Mouse (Mus musculus): ENCODE results near the gene Cyp27b1. TPM values are rescaled to one million over a fixed set of nuclear protein-coding genes. Genes with fewer than 3 reads are reported as not detected.

The Cyp27b1 gene
- polyA plus RNA-seq, 1 experiment from 2014 or later, result 0.22 TPM

GRCm38 (mm10) chr10:127036273-127036672 is 11.8 kb upstream of the Cyp27b1 start:
- Histone ChIP-seq H3K36me3 (no peaks in the 10 kb centered on the region), H3K4me1 (peaks cover 12% of the 10 kb centered on the region), H3K9me3 (replicated peaks) (no peaks in the 10 kb centered on the region), H3K4me3 (no peak overlapping the region), H3K27ac (replicated peaks) (no peak overlapping the region), H3K27me3 (ENCODE audit: low read depth, poor library complexity, severe bottlenecking) (peaks cover 19% of the 10 kb centered on the region)
- no peak for DNase-seq (ENCODE audit: low spot score)
- WGBS, result 89% methylated on average over 12 of the region's 12 CpGs

DNA sequence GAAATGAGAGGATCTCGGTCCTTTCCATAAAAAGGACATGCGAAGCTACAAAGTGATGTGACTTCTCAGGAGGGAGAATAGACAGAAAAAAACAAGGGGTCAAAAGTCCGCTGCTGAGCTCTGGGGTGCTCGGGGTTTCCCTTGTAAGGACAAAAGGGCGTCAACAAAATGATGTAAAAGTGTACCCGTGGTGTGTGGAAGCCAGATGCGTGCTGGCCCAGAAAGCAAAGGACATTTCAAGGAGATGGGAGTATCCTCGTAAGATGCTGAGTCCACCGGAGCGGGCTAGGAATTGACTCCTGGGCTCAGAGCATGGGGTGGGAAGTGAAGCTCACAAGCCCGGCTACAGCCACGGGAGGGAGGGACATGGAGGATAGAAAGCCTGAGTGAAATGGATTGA is 10.4 kb upstream of the Cyp27b1 start:
- Histone ChIP-seq H3K27me3 (ENCODE audit: low read depth, poor library complexity, severe bottlenecking) (peaks cover 19% of the 10 kb centered on the region), H3K27ac (replicated peaks) (no peak overlapping the region), H3K4me1 (peaks cover 22% of the 10 kb centered on the region), H3K4me3 (no peak overlapping the region), H3K36me3 (no peaks in the 10 kb centered on the region), H3K9me3 (replicated peaks) (no peaks in the 10 kb centered on the region)
- DNase-seq (ENCODE audit: low spot score), result no peak
- WGBS, result 79% methylated on average over 12 of the region's 12 CpGs

DNA sequence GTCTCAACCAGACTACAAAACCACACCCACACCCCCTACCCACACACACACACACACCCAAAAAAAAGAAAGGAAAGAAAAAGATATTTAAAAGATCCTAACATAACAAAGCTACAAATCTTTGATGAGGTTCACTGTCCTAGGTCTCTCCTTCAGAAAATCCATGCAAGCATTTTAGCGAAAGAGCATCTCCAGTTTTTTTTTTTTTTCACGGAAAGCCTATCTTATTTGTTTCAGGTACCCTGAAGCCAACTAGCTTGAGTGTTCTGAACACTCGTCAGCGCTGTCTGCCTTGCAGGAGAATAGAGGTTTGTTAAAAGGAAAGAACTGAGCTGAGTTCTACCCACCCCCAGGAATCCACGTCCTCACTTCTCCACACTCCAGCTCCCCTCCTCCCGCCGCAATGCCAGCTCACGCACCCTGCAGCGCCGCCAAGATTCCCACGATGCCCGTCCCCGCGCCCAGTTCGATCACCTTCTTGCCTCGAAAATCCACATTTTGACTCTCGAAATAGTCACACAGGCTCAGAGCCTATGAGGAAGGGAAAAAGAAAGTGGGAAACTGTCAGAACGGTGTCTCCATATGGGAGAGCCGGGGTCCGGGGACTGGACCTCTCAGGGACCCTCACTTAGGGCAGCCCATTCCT is 7.4 kb upstream of the Cyp27b1 start:
- Histone ChIP-seq H3K9me3 (replicated peaks) (no peaks in the 10 kb centered on the region), H3K4me3 (peak overlapping the region; percentile 77), H3K27me3 (ENCODE audit: low read depth, poor library complexity, severe bottlenecking) (peaks cover 19% of the 10 kb centered on the region), H3K27ac (replicated peaks) (peak overlapping the region; percentile 89), H3K36me3 (peaks cover 26% of the 10 kb centered on the region), H3K4me1 (peaks cover 32% of the 10 kb centered on the region)
- DNase-seq (ENCODE audit: low spot score), result peak; percentile 36
- 1% methylated on average over 20 of the region's 20 CpGs for WGBS

DNA sequence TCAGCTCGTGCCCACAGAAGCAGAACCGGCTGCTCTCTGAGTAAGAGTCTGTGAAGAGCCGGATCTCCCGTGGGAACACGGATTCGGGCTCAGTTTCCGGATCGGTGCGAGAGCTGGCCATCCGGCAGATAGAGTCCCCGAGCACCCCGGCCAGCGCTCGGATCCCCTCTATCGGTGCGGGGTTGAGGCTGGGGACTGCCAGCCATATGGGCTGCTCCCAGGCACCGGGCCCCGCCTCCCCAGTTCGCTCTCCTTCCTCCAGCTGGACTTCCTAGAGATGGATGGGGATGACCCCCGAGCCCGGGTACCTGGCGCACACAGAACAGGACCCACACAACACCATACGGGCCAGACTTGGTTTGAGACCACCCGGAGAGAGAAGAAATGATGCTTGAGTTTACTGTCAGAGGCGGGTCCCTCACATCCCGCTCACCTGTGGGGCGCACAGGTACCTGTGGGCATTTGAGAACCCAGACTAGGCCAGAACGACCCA is 6.7 kb upstream of the Cyp27b1 start, which contains the start of the genes Mettl1 and Eef1akmt3:
Gene Mettl1 (plus strand): TSS at position 141 of the 493 bp plus-strand sequence.
Gene Eef1akmt3 (minus strand): TSS at position 240 of the 493 bp plus-strand sequence.
- Histone ChIP-seq H3K27me3 (ENCODE audit: low read depth, poor library complexity, severe bottlenecking) (peaks cover 19% of the 10 kb centered on the region), H3K27ac (replicated peaks) (peak within 1 kb of the TSS; percentile 89), H3K4me1 (peaks cover 32% of the 10 kb centered on the region), H3K36me3 (peaks cover 29% of the 10 kb centered on the region), H3K9me3 (replicated peaks) (no peaks in the 10 kb centered on the region), H3K4me3 (peak within 1 kb of the TSS; percentile 77)
- DNase-seq (ENCODE audit: low spot score), result peak; percentile 63
- 0% methylated on average over 28 of the region's 28 CpGs for WGBS

- Histone ChIP-seq H3K9me3 (replicated peaks) (no peaks in the 10 kb centered on the region), H3K4me3 (peak overlapping the region; percentile 77), H3K27me3 (ENCODE audit: low read depth, poor library complexity, severe bottlenecking) (peaks cover 20% of the 10 kb centered on the region), H3K36me3 (peaks cover 29% of the 10 kb centered on the region), H3K4me1 (peaks cover 32% of the 10 kb centered on the region), H3K27ac (replicated peaks) (peak overlapping the region; percentile 89)
- DNase-seq (ENCODE audit: low spot score), result peak; percentile 93
- WGBS, result under 1% methylated on average over 44 of the region's 44 CpGs
These were observed 6.2 kb upstream of the Cyp27b1 start for GRCm38 (mm10) chr10:127041774-127042338.

GRCm38 (mm10) chr10:127042468-127043115 is 5.5 kb upstream of the Cyp27b1 start:
- Histone ChIP-seq H3K27me3 (ENCODE audit: low read depth, poor library complexity, severe bottlenecking) (peaks cover 28% of the 10 kb centered on the region), H3K36me3 (peaks cover 29% of the 10 kb centered on the region), H3K4me1 (peaks cover 32% of the 10 kb centered on the region), H3K9me3 (replicated peaks) (no peaks in the 10 kb centered on the region), H3K27ac (replicated peaks) (peak overlapping the region; percentile 89), H3K4me3 (peak overlapping the region; percentile 77)
- 22% methylated on average over 5 of the region's 5 CpGs for WGBS
- no peak for DNase-seq (ENCODE audit: low spot score)

DNA sequence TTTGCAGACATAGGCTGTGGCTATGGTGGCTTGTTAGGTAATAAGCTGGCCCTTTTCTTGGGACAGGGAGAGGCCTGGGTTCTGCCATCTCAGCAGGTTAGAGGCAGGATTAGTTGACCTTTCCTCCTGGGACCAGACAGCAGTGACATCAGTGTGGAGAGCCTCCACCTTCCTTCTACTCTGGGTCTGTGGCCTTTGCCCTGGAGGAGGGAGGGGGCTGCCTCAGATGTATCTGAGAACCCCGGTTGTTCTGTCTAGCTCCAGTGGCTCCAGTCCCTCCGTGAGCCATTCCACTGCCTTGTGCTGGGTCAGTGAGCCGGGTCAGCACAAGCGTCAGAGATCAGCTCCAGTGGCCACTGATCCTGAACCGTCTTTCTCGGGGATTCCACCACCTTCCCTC is 4.9 kb upstream of the Cyp27b1 start:
- DNase-seq (ENCODE audit: low spot score), result no peak
- peak overlapping the region; percentile 77; the same call in 1 of the 2 replicates for H3K4me3 ChIP-seq
- 60% methylated on average over 6 of the region's 6 CpGs for WGBS

GRCm38 (mm10) chr10:127048608-127049394 is 751 bp downstream of the Cyp27b1 start:
- Histone ChIP-seq H3K27me3 (ENCODE audit: low read depth, poor library complexity, severe bottlenecking) (peaks cover 60% of the 10 kb centered on the region), H3K27ac (replicated peaks) (no peak overlapping the region), H3K36me3 (peaks cover 26% of the 10 kb centered on the region), H3K4me1 (peaks cover 18% of the 10 kb centered on the region), H3K4me3 (peak overlapping the region; percentile 34), H3K9me3 (replicated peaks) (no peaks in the 10 kb centered on the region)
- 6% methylated on average over 35 of the region's 35 CpGs for WGBS
- DNase-seq (ENCODE audit: low spot score), result peak; percentile 30

More for the DNA sequence above, 4.9 kb upstream of the Cyp27b1 start:
- Histone ChIP-seq H3K9me3 (replicated peaks) (no peaks in the 10 kb centered on the region), H3K4me1 (peaks cover 30% of the 10 kb centered on the region), H3K27me3 (ENCODE audit: low read depth, poor library complexity, severe bottlenecking) (peaks cover 34% of the 10 kb centered on the region), H3K27ac (replicated peaks) (no peak overlapping the region), H3K36me3 (peaks cover 29% of the 10 kb centered on the region)

DNA sequence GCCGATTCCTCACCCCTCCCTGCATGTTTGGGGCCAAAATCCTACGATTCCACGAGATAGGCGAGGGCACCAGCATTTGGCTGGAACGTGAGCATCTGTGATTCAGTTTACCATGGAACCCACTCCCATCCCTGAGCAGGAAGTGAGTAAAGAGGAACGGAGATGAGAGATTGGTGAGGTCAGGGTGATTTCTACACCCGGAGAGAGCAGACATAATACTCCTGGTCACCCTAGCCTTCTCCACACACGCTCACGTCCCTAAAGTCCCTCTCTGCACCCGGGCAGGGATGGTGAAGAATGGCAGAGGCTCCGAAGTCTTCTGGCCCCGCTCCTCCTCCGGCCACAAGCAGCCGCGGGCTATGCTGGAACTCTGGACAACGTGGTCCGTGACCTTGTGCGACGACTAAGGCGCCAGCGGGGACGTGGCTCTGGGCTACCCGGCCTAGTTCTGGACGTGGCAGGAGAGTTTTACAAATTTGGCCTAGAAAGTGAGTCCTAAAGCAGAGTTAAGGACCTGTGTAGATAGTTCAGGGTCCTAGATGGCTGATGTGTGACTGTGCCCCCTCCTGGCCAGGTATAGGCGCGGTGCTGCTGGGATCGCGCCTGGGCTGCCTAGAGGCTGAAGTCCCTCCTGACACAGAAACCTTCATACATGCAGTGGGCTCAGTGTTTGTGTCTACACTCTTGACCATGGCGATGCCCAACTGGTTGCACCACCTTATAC is 1.5 kb downstream of the Cyp27b1 start:
- Histone ChIP-seq H3K36me3 (peaks cover 27% of the 10 kb centered on the region), H3K4me3 (peak overlapping the region; percentile 34), H3K27me3 (ENCODE audit: low read depth, poor library complexity, severe bottlenecking) (peaks cover 60% of the 10 kb centered on the region), H3K4me1 (peaks cover 18% of the 10 kb centered on the region), H3K27ac (replicated peaks) (no peak overlapping the region), H3K9me3 (replicated peaks) (no peaks in the 10 kb centered on the region)
- peak; percentile 37 for DNase-seq (ENCODE audit: low spot score)
- whole genome bisulfite sequencing, result 3% methylated on average over 29 of the region's 29 CpGs

- peaks cover 60% of the 10 kb centered on the region for H3K27me3 ChIP-seq (ENCODE audit: low read depth, poor library complexity, severe bottlenecking)
- peak overlapping the region; percentile 34; the same call in 1 of the 2 replicates for H3K4me3 ChIP-seq
- peaks cover 27% of the 10 kb centered on the region for H3K36me3 ChIP-seq
- 17% methylated on average over 10 of the region's 10 CpGs for WGBS
- no peak for DNase-seq (ENCODE audit: low spot score)
- no peak overlapping the region for H3K27ac ChIP-seq (replicated peaks)
- peaks cover 18% of the 10 kb centered on the region for H3K4me1 ChIP-seq
- H3K9me3 ChIP-seq (replicated peaks), result no peaks in the 10 kb centered on the region
These were observed 2.0 kb downstream of the Cyp27b1 start for GRCm38 (mm10) chr10:127050119-127050474.

GRCm38 (mm10) chr10:127054646-127055045 is 6.6 kb downstream of the Cyp27b1 start:
- H3K36me3 ChIP-seq, result peaks cover 45% of the 10 kb centered on the region
- H3K9me3 ChIP-seq (replicated peaks), result no peaks in the 10 kb centered on the region
- DNase-seq (ENCODE audit: low spot score), result no peak
- 75% methylated on average over 4 of the region's 4 CpGs for WGBS
- peaks cover 31% of the 10 kb centered on the region for H3K4me1 ChIP-seq
- no peak overlapping the region for H3K4me3 ChIP-seq
- H3K27me3 ChIP-seq (ENCODE audit: low read depth, poor library complexity, severe bottlenecking), result peaks cover 48% of the 10 kb centered on the region
- H3K27ac ChIP-seq (replicated peaks), result no peak overlapping the region

- Histone ChIP-seq H3K27me3 (ENCODE audit: low read depth, poor library complexity, severe bottlenecking) (peaks cover 43% of the 10 kb centered on the region), H3K9me3 (replicated peaks) (no peaks in the 10 kb centered on the region), H3K4me1 (peaks cover 35% of the 10 kb centered on the region), H3K4me3 (no peak overlapping the region), H3K27ac (replicated peaks) (no peak overlapping the region), H3K36me3 (peaks cover 45% of the 10 kb centered on the region)
- no peak for DNase-seq (ENCODE audit: low spot score)
- 94% methylated on average over 8 of the region's 8 CpGs for WGBS
These were observed 7.4 kb downstream of the Cyp27b1 start for GRCm38 (mm10) chr10:127055406-127055805.

All from midbrain, embryonic 10.5 days (tissue).